Mouse (Mus musculus) mouse embryonic stem cell (cell line): ENCODE results near the gene Fgfr2.

Source experiments
- in situ Hi-C, 2 experiments: fragments of 300-500 bp; cut with MboI; formaldehyde crosslinking; loops; 1 replicate in 1 of 2; 3 replicates in 1 of 2; pipeline ENCODE4 v1.14.3; 2019 to 2020; ENCODE audit warnings: low sequenced_read_pairs in 2 of 2, low pct_unique_long_range_greater_than_20kb in 1 of 2, mixed read lengths in 1 of 2; ENCODE audit not compliant: unreplicated experiment in 1 of 2

Fgfr2 gene

DNA sequence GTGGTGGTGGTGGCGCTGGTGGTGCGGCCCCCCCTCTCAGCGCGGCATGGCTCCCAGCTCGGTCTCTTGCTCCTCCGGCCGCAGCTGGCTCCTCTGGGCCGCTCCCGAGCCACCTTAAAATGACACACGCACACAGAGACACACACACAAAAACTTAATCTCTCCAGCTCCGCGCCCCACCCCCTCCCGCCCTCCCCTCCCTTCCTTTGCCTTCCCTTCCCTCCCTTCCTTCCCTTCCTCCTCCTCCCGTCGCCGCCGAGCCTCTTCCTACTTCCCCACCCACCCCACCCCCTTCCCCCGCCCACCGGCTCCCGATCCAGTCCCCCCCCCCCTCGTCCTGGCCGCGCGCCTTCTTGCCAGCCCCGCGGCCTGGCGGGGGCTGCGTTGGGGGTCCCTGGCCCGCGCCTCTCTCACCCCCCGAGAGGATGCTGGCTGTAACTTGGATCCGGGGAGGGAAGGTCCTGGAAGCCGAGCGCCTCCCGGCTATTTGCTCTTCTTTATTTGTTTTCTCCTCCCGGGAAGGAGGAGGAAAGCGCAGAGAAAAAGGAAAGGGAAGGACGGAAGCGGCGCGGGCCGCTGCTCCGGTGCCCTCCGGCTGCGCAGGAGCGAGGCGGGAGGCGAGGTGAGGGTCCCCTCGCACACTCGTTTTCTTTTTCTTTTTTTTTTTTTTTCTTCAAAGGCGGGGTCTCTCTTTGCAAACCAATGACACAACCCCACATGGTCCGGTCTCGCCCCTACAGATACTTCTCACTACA lies at the start of gene Fgfr2:
TSS of gene Fgfr2 (minus strand) at position 107 of the 755 bp plus-strand sequence.
- in situ Hi-C loops = no loop called here

DNA sequence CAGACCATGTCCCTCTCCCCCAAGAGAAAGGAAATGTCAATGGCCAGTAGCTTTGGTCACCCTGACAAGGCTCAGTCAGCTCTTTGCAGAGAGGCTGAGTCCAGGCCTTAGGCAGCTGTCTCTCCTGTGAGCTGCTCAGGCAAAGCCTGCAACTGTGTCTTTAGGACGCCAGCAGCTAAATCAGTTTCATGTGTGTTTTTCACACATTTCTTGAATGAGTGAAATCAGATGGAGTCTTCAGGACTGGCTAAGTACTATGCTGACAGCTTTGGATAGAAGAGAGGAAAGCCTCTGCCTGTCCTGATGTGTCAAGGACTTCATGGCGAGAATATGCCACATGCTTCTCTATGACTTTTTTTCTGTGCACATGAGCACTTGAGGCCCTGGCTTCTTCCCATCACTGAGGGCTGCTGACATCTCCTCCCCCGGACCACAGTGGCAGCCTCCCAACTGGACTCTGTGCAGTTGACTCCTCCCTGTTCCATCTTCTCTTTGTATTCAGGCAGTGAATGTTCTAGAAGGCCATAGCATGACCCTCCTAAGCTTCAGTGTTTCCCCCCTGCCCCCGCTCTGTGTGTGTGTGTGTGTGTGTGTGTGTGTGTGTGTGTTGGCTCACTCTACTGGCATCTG lies 48.4 kb upstream of the Fgfr2 start:
- in situ Hi-C loops = no loop called here

DNA sequence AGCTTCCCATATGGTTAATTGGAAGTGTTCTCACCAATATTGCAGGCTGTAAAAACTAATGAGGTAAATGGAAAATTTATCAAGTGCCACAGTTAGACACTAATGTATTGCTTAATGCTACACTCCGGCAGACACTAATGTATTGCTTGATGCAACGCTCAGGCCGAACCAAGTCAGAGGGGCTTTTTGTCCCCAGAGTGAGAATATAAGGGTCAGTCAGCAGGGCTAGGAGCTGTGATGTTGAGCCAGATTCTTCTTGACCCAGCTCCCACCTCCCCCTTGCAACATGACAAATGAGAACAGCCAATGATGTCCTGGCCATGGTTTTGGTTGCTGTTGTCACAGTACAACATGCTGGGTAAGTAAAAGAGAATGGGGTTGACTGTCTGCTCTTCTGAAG lies 45.8 kb upstream of the Fgfr2 start:
- in situ Hi-C loops = no loop called here

DNA sequence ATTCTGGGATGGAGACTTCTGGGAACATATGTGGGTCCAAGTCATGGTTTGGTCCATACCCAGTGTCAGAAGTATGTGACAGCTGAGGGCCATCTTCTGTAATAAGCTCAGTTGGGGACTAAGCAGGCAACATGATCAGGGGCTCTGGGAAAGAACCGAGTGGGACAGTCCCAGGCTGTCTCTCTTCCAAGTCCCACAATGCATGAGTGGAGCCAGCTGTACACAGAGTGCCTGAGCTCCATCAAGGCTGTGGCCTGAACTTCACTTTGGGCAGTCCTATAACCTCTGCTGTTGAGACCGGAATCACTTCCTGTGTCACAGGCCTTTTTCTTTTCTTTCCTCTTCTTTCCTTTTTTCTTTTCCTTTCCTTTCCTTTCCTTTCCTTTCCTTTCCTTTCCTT lies 44.8 kb upstream of the Fgfr2 start:
- in situ Hi-C loops = no loop called here

DNA sequence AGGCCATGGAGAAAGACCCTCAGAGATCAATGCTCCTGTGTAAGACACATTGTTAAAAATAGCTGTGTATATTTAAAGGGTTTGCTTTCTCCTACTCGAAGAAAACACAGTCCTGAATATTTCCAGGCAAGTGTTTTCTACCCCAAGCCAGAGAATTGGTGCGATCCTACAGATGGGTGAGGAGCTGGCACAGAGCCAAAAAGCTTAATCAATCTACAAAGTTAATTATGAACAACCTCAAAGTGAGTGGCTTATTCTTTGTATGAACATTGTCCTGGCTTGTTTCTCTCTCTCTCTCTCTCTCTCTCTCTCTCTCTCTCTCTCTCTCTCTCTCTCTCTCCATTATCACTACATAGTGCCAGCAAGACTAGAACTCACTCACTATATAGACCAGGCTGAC lies 41.6 kb upstream of the Fgfr2 start:
- in situ Hi-C loops = no loop called here

DNA sequence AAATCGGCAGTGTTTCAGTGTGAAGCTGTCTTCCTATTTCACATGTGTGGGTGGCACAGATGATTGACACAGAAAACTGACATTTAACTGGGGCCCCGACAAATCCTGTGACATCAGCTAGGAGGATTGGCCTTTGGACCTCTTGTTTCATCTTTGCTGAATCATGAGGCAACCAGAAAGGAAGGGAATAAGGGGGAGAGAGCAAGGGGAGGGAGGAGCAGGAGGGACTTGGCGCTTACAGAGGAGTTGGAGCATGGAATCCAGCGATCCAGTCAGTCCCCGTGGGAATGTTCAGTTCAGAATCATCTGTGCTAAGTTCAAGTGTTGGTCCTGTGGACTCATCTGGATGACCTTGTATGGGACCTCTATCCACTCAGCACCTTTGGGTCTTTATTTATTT lies 39.9 kb upstream of the Fgfr2 start:
- in situ Hi-C loops = no loop called here

DNA sequence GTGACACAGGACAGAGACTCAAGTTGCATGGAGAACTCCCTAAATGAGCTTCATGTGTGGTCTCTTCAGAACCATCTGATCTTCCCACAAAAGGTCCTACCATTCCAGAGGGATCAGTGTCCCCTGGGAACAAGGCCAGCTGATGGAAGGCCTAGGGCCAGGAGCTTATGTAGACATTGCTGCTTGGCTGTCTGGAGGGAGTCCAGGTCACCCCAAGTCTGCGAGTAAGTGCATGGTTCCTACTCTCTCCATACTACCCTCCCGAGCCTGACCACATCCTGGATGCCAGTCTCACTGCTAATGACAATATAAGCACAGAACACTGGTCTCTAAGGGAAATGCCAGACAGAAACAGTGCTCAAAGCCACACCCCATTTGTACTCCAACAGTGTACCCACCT lies 39.0 kb upstream of the Fgfr2 start:
- in situ Hi-C loops = no loop called here

DNA sequence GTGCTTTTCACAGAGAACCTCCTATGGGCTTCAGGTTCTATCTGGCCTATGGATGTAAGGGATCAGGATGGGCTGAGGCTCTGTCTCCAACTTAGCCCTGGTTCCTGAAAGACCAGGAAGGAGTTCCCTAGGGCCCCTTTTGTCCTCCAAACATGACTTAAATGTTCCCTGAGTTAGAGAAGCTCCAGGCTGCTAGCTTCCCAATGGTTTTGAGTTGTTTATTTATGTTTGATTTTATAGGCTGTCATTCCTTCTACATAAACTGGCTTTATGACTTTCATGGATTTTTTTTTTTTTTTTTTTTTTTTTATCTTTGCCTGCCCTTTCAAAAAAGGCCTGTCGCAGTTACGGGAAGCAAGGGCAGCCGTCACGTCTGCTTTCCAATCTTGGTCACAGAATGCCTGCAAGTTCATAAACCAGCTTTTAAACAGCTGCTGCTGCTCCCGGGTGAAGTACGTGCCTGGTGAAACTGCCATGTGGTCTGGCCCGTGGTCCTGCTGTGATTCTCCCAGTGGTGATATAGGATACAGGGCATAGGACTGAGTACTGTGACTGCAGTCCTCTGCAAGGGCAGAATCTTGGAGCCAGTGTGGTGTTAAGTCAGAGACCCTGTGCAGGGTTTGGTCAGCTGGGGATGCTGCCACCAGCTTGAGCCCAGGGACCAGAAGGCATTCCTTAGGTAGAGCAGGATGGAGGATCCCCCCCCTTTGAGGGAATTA lies 38.4 kb upstream of the Fgfr2 start:
- in situ Hi-C loops = no loop called here

DNA sequence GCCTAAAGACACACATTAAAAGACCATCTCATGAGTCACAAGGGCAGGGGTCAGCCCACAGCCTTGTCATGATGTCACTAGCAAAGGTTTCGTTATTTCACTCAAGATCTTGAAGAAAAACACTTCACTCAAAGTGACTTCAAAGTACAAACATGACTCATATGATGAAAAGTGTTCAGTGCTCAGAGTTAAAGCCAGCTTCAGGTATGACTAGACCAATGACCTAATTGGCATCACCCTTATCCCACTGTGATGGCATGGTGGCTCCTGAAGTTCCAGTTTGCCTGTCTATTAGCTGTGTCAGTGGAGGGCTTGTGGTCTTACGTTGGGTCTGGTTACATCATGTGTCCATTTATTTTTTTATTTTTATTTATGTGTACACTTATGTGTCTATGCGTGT lies 36.4 kb upstream of the Fgfr2 start:
- in situ Hi-C loops = no loop called here

DNA sequence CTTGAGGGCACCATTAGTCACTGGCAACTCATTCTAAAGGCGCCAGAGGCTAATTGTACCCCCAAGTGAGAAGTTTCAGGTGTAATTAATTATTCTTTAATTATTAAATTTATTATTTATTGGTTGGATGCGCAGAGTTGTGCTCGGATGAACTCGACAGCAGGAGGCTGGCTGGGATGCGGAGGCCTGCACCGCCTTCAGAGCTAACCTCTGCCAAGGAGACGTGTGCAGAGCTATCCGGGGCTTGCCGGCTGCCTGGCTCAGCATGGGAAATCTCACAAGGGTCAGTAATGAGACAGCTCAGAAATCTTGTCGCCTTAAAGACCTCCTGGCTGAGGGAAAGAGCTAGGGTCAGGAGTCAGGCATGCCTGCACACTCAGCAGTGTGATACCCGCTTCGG lies 32.5 kb upstream of the Fgfr2 start:
- in situ Hi-C loops = no loop called here

DNA sequence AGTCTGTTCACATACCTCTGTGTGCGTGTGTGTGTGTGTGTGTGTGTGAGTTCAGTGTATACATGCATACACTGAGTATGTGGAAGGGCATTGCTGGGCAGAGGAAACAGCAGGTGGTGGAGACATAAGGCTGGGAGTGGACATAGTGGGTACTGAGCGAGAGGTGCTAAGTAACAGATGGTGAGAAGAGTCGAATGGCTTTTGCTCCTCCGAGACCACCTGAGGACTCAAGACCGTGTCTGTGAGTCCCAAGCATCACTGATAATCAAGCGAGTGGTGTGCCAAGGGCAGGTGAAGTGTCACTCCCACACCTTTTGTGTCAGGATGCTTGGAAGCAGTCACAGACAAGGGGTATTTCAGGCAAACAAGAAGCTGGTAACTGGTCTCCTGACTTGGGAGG lies 31.7 kb upstream of the Fgfr2 start:
- in situ Hi-C loops = no loop called here

DNA sequence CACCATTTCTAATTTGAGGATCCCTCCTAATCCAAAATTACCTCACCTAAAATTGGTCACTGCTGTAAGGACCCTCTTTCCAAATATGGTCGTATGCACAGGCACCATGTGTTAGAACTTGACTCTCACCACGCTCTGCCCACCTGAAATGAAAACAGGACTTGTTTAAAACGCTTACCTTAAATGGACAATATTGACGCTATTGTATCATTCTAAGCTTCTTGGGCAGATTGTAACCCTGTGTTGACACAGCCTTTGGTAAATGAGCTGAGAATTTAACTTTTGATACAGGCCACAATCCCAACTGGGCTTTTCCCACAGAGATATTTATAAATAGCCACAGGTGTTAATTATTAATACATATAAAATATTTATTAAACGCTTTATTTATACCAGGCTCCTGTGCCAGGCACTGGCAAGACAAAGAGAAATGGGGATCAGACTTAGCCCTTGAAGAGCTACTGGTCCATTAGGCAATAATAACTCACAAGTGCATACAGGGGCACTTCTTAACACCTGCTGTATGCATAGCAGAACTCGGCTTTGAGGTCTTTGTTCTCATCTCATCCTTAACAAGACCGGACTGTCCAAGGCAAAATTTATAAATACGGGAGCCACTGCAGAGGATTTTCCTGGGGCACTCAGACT lies 16.7 kb upstream of the Fgfr2 start:
- in situ Hi-C loops = no loop called here

DNA sequence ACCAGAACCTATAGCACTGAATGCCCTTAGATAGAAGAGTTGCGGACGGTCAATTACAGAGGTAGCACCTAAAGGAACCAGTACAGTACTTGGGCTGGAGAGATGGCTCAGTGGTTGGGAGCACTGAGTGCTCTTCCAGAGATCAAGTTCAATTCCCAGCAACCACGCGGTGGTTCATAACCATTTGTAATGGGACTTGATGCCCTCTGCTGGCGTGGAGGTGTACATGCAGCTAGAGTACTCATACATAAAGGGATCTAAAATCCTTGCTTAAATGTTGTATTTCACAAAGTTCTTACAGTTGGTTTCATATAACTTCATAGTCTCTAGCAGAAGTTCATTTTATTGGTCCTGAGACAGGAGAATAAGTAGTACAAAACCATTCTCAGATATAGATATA lies 10.4 kb upstream of the Fgfr2 start:
- in situ Hi-C loops = loop anchor here (5.0 kb wide), 2 partner anchors 76 to 101 kb away; no protein-coding TSS in a partner anchor

DNA sequence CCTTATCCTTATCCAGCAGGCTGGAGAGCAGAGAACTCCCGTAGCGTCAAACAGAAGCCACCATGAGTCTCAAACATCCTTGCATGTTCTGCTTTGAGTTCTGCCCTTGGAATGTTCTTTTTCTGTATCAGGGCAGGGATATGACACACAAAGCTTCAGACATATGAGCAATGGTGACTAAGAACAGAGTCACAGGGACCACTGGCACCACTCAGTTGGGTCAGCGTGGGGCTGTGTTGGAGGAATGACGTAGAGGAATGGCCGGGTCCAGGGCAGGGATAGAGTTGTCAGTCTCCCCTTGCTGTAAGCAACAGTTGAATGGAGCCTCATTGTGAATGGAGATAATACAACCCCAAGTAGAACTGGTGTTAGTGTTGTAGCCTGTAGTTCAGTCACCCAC lies 9.6 kb upstream of the Fgfr2 start:
- in situ Hi-C loops = loop anchor here (5.0 kb wide), 2 partner anchors 75 to 100 kb away; no protein-coding TSS in a partner anchor

DNA sequence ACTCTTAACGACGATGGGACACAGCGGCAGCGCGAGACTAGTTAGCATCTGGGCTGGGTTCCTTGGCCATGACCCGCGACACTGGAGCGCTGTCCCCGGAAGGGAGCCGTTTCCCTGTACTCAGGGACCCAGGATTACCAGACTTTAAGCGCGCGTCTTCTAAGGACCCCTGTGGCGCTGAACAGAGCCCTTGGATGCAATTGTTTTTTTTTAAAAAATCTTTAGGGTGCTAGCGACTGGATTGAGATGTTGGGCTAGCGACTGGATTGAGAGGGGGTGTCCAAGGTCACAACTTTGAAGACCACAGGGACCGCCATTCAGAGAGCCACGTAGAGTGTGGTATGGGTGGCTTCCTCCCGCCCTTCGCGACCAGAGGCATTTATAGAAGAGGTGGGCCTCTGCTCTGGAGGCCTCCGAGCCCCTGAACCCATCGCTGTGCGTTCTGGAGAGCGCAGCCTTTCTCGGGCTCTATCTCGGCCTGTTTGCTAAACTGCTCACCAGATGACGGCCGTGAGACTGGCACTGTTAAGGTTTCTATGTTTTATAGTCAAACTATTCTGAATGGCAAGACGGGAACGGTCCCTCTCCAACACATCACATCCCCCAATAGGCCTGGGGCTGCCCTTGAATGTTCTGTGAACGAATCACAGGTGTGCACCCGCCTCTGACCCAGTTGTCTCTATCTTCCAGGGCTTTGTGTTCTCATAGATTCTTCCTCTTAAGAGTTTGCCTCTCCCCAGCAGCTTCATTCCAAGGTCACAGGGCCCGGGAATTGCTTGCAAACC lies 1.7 kb upstream of the Fgfr2 start:
- in situ Hi-C loops = no loop called here

DNA sequence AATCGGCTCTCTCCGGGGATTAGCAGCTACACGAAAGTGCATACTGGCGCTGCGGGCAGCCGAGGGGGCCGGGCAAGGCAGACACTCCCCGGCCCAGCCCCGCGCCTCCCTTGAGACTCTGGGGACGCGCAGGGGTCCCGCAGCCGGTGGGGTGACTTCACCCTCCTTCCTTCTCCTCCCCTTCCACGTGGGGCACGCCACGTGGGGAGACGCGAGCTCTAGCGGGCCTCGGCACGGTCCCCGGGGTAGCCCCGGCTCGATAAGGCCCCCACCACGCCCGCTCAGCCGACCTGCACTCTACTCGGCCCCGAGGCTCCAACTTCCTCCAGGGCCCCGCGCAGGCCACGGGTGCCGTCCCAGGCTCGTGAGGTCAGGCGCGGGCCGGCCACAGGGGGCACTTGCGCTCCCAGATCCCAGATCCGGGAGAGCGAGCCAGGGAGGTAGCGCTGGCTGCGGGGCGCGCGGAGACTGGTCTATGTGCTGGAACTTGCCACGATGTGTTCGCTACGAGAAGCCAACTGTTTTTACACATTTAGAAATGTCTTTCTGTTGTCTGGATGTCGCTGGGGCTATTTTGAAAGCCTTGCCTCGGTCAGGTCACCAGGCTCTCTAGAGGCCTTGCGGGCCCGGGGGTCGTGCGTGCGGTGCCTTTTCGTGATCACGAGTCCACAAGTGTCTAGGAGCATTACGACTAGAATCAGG lies 1.0 kb upstream of the Fgfr2 start, which contains the start of gene Ctbp2:
TSS of gene Ctbp2 (minus strand) at position 356 of the 702 bp plus-strand sequence.
- in situ Hi-C loops = no loop called here

DNA sequence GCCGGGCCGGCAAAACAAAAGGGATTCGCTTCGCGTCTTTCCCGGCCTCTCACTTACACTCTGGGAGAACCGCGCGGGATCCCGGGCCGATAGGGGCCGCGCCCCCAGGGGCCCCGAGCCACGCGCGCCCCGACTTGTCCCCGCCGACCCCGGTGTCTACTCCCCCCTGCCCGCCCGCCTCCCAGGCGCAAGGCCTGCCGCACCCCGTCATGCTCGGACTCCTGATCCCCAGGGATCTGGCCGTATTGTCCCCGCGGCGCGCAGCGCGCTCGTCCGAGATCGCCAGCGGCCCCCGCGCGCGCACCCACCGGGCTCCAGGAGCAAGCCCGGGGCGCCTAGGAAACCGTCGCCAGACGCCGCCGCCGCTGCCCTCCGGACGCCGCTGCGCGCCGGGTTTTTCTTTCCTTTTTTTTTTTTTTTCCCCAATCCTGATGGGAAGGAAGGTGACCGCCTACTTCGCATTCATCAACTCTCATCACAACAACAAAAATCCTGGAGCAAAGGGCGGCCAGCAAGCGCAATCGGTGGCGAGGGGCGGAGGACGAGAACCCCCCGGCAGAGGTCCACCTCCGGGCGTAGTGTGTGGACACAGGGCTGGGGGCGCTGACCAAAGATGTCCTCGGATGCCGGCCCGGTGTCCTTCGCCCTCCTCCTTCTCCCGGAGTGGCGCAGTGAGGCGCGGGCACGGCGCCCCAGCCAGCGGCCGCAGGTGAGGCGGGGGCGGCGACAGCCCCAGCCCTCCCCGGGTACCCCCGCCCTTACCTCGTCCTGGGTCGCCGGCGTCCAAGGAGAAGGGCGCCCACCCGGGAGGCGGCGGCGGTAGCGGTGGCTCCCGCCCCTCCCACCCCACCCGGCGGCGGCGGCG lies 539 bp downstream of the Fgfr2 start:
- in situ Hi-C loops = no loop called here
